8 mouse cellular contexts compared by ENCODE assay signal in genomic region chr8:88521541-88522414, GRCm38 (mm10). TPM values are rescaled to one million over a fixed set of nuclear protein-coding genes. Genes with fewer than 3 reads are reported as not detected.
DNase-seq lines count a peak whose midpoint lies in the region; ATAC-seq lines count a peak whose summit lies in the region.

No protein-coding gene starts in this region.

- ATAC-seq in frontal cortex, adult (ENCODE audit: low TSS enrichment) = peak; percentile 56
- peak; percentile 39 for ATAC-seq in heart, embryonic 16.5 days (replicated peaks; ENCODE audit: extremely low read depth, insufficient read depth, low FRiP score)
- ATAC-seq in liver, embryonic 12.5 days = peak; percentile 18
- ATAC-seq in neural tube, embryonic 15.5 days (ENCODE audit: low FRiP score) = peak; percentile 48

- peaks cover 16% of the 10 kb centered on the region for H3K4me1 ChIP-seq in heart, embryonic 16.5 days (ENCODE audit: control insufficient read depth, insufficient read depth, low read length)
- H3K4me1 ChIP-seq in liver, embryonic 12.5 days = peaks cover 22% of the 10 kb centered on the region; the same call in 1 of the 2 replicates
- H3K4me1 ChIP-seq in neural tube, embryonic 15.5 days = peaks cover 48% of the 10 kb centered on the region

- no peak overlapping the region for H3K27ac ChIP-seq in heart, embryonic 16.5 days (ENCODE audit: low read length)
- H3K27ac ChIP-seq in liver, embryonic 12.5 days = no peak overlapping the region
- peak overlapping the region; percentile 72 for H3K27ac ChIP-seq in neural tube, embryonic 15.5 days (replicated peaks)

- H3K4me2 ChIP-seq in heart, embryonic 16.5 days (ENCODE audit: low read depth, low read length) = peak overlapping the region; percentile 98
- peak overlapping the region; percentile 82 for H3K4me2 ChIP-seq in liver, embryonic 12.5 days
- H3K4me2 ChIP-seq in neural tube, embryonic 15.5 days = peak overlapping the region; percentile 99

- DNase-seq in frontal cortex, postnatal 14 days (ENCODE audit: low spot score in 2 of 2) = no peak
- peak; percentile 28 for DNase-seq in urinary bladder, postnatal 14 days (ENCODE audit: low spot score)
- DNase-seq in urinary bladder, adult 2 months (ENCODE audit: low spot score) = no peak
- DNase-seq in MN1 (ENCODE audit: low spot score) = no peak

- H3K4me3 ChIP-seq in heart, embryonic 16.5 days (ENCODE audit: low read length) = peak overlapping the region; percentile 75
- peak overlapping the region; percentile 59 for H3K4me3 ChIP-seq in liver, embryonic 12.5 days
- peak overlapping the region; percentile 77 for H3K4me3 ChIP-seq in neural tube, embryonic 15.5 days (replicated peaks)

- peaks cover 16% of the 10 kb centered on the region for H3K27me3 ChIP-seq in heart, embryonic 16.5 days (ENCODE audit: control insufficient read depth, insufficient read depth, low read length)
- H3K27me3 ChIP-seq in liver, embryonic 12.5 days (replicated peaks) = peaks cover 83% of the 10 kb centered on the region
- peaks cover 7% of the 10 kb centered on the region; the same call in 1 of the 2 replicates for H3K27me3 ChIP-seq in neural tube, embryonic 15.5 days (replicated peaks)

- H3K36me3 ChIP-seq in heart, embryonic 16.5 days (ENCODE audit: control insufficient read depth, insufficient read depth) = no peaks in the 10 kb centered on the region
- H3K36me3 ChIP-seq in liver, embryonic 12.5 days = no peaks in the 10 kb centered on the region
- H3K36me3 ChIP-seq in neural tube, embryonic 15.5 days = no peaks in the 10 kb centered on the region

- WGBS in heart, embryonic 16.5 days = under 1% methylated on average over 51 of the region's 65 CpGs
- WGBS in liver, embryonic 12.5 days (ENCODE audit: insufficient replicate concordance) = 3% methylated on average over 31 of the region's 65 CpGs
- WGBS in neural tube, embryonic 15.5 days = under 1% methylated on average over 47 of the region's 65 CpGs

- H3K9me3 ChIP-seq in heart, embryonic 16.5 days (replicated peaks; ENCODE audit: control insufficient read depth, low read length) = no peaks in the 10 kb centered on the region
- no peaks in the 10 kb centered on the region for H3K9me3 ChIP-seq in liver, embryonic 12.5 days (replicated peaks)
- no peaks in the 10 kb centered on the region for H3K9me3 ChIP-seq in neural tube, embryonic 15.5 days (replicated peaks)

- H3K9ac ChIP-seq in heart, embryonic 16.5 days (ENCODE audit: low read length) = peak overlapping the region; percentile 78
- peak overlapping the region; percentile 65 for H3K9ac ChIP-seq in liver, embryonic 12.5 days
- peak overlapping the region; percentile 73 for H3K9ac ChIP-seq in neural tube, embryonic 15.5 days (replicated peaks)

RNA-seq across cellular contexts. Expression of gene Nkd1, which starts 0.6 kb away (rescaled TPM):
- 65.2 and 90.3 TPM in 2 replicates for polyA plus RNA-seq in urinary bladder, adult 2 months (2012; rRNA removed)
- polyA plus RNA-seq in heart, embryonic 16.5 days (2015; fragmentation: Nextera tagmentation; extraction: Ambion mirVana) = 12.3 and 15.4 TPM in 2 replicates
- polyA plus RNA-seq in liver, embryonic 12.5 days (2016; fragmentation: Nextera tagmentation; extraction: Ambion mirVana) = 4.3 and 5.5 TPM in 2 replicates
- 39.5 and 40.2 TPM in 2 replicates for polyA plus RNA-seq in neural tube, embryonic 15.5 days (2015; fragmentation: Nextera tagmentation; extraction: Ambion mirVana)
